Mouse (Mus musculus): ENCODE data around the gene Snrpa1. TPM values are rescaled to one million over a fixed set of nuclear protein-coding genes. Genes with fewer than 3 reads are reported as not detected.
A peak's percentile ranks its signal among the peaks of the same experiment; 100 is the strongest.
"Not testable (repeated sequence)": the region's sequence is repeated elsewhere in the genome, so short reads cannot be mapped to it uniquely, and the experiment has no call there.

Gene Snrpa1
- polyA plus RNA-seq, 1 experiment from 2014 or later = 144 TPM

- Histone ChIP-seq H3K4me2 (ENCODE audit: low read length) (no peak within 1 kb of the TSS), H3K36me3 (ENCODE audit: control insufficient read depth, insufficient read depth, low read length) (no peaks in the 10 kb centered on the region), H3K27ac (replicated peaks; ENCODE audit: low read depth, low read length) (no peak within 1 kb of the TSS), H3K9me3 (ENCODE audit: control insufficient read depth, low read length) (no peaks in the 10 kb centered on the region), H3K27me3 (ENCODE audit: control insufficient read depth, insufficient read depth, low read length) (no peaks in the 10 kb centered on the region), H3K9ac (replicated peaks; ENCODE audit: low read length) (no peak within 1 kb of the TSS), H3K4me1 (ENCODE audit: control insufficient read depth, insufficient read depth, low read length) (no peaks in the 10 kb centered on the region), H3K4me3 (replicated peaks; ENCODE audit: low read depth, low read length) (no peak within 1 kb of the TSS)
- DNase-seq (no peak), ATAC-seq (ENCODE audit: low FRiP score, low TSS enrichment) (no peak)
- WGBS = 84% methylated on average over 10 of the region's 10 CpGs
Measured at GRCm38 (mm10) chr7:66043552-66044459, 15.0 kb upstream of the Snrpa1 start, which contains the start of gene Gm45213. TSS of gene Gm45213 (plus strand) at chr7:66043602.

- 41% methylated on average over 9 of the region's 9 CpGs for WGBS
- ATAC-seq (ENCODE audit: low FRiP score, low TSS enrichment) (no peak), DNase-seq (no peak)
- Histone ChIP-seq H3K9me3 (ENCODE audit: control insufficient read depth, low read length) (no peaks in the 10 kb centered on the region), H3K4me1 (ENCODE audit: control insufficient read depth, insufficient read depth, low read length) (no peaks in the 10 kb centered on the region), H3K4me3 (replicated peaks; ENCODE audit: low read depth, low read length) (no peak overlapping the region), H3K4me2 (ENCODE audit: low read length) (no peak overlapping the region), H3K9ac (replicated peaks; ENCODE audit: low read length) (0 out of 2 replicates have a peak overlapping the region, but pooled peaks have one; percentile 2), H3K36me3 (ENCODE audit: control insufficient read depth, insufficient read depth, low read length) (no peaks in the 10 kb centered on the region), H3K27ac (replicated peaks; ENCODE audit: low read depth, low read length) (no peak overlapping the region), H3K27me3 (ENCODE audit: control insufficient read depth, insufficient read depth, low read length) (no peaks in the 10 kb centered on the region)
Measured at GRCm38 (mm10) chr7:66044617-66045016, 14.2 kb upstream of the Snrpa1 start.

DNA sequence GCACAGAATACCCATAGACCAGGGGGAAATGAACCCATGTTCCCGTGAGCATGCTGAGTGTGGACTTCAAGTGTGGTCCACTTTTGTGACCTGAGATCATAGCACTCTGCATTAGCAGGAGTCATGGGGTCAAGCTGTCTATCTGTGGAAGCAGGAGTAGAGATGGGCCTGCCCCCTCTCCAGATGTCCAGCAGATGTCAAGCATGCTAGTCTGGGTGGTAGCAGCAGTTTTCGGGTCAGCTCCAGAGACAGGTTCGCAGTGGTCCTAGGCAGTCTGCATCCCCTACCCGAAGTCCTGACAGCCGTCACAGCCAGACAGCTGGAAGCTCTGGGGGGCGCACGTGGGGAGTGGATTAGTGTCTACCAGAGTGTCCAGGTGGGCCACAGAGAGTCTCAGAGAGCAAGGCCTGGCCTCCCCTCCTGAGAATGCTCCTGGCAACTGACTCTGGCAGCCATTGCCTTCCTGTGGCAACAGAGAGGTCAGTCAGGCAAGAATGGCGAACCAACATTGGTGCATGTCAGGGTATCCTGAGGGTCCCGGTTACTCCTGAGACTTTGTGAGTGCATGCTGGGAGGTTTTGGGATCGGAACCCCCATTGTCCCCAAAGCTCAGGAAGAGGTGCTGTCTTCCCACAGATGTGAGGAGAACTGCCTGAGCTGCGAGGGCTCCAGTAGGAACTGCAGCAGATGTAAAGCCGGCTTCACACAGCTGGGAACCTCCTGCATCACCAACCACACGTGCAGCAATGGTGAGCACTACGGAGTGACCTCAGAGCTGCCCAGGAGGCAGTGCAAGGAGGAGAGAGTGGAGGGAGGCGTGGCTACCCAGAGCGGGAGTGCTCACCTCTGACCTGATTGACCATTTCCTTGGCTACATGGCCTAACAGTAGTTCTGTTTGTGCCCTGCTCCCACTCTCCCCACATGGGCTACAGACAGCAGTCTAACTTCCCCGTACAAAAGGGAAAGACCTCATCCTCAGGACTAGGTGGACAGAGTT is 11.6 kb upstream of the Snrpa1 start:
- no peaks in the 10 kb centered on the region for H3K4me1 ChIP-seq (ENCODE audit: control insufficient read depth, insufficient read depth, low read length)
- no peak for DNase-seq
- WGBS = 63% methylated on average over 17 of the region's 17 CpGs

GRCm38 (mm10) chr7:66047975-66048374 is 10.8 kb upstream of the Snrpa1 start:
- no peaks in the 10 kb centered on the region for H3K36me3 ChIP-seq (ENCODE audit: control insufficient read depth, insufficient read depth, low read length)
- no peaks in the 10 kb centered on the region for H3K4me1 ChIP-seq (ENCODE audit: control insufficient read depth, insufficient read depth, low read length)
- no peak overlapping the region for H3K4me2 ChIP-seq (ENCODE audit: low read length)
- H3K9ac ChIP-seq (replicated peaks; ENCODE audit: low read length) = no peak overlapping the region
- H3K27ac ChIP-seq (replicated peaks; ENCODE audit: low read depth, low read length) = no peak overlapping the region
- no peaks in the 10 kb centered on the region for H3K27me3 ChIP-seq (ENCODE audit: control insufficient read depth, insufficient read depth, low read length)
- no peaks in the 10 kb centered on the region for H3K9me3 ChIP-seq (ENCODE audit: control insufficient read depth, low read length)
- H3K4me3 ChIP-seq (replicated peaks; ENCODE audit: low read depth, low read length) = no peak overlapping the region
- WGBS = 76% methylated on average over 4 of the region's 4 CpGs
- ATAC-seq (ENCODE audit: low FRiP score, low TSS enrichment) = no peak
- DNase-seq = no peak

More for the DNA sequence above, 11.6 kb upstream of the Snrpa1 start:
- Histone ChIP-seq H3K9ac (replicated peaks; ENCODE audit: low read length) (no peak overlapping the region), H3K9me3 (ENCODE audit: control insufficient read depth, low read length) (no peaks in the 10 kb centered on the region), H3K4me2 (ENCODE audit: low read length) (no peak overlapping the region), H3K27me3 (ENCODE audit: control insufficient read depth, insufficient read depth, low read length) (no peaks in the 10 kb centered on the region), H3K4me3 (replicated peaks; ENCODE audit: low read depth, low read length) (no peak overlapping the region), H3K27ac (replicated peaks; ENCODE audit: low read depth, low read length) (no peak overlapping the region), H3K36me3 (ENCODE audit: control insufficient read depth, insufficient read depth, low read length) (no peaks in the 10 kb centered on the region)
- no peak for ATAC-seq (ENCODE audit: low FRiP score, low TSS enrichment)

- H3K36me3 ChIP-seq (ENCODE audit: control insufficient read depth, insufficient read depth, low read length) = no peaks in the 10 kb centered on the region
- H3K4me1 ChIP-seq (ENCODE audit: control insufficient read depth, insufficient read depth, low read length) = no peaks in the 10 kb centered on the region
- H3K27me3 ChIP-seq (ENCODE audit: control insufficient read depth, insufficient read depth, low read length) = no peaks in the 10 kb centered on the region
- DNase-seq (no peak), ATAC-seq (ENCODE audit: low FRiP score, low TSS enrichment) (no peak)
- 82% methylated on average over 12 of the region's 12 CpGs for WGBS
- H3K9me3 ChIP-seq (ENCODE audit: control insufficient read depth, low read length) = no peaks in the 10 kb centered on the region
- H3K4me2 ChIP-seq (ENCODE audit: low read length) = no peak overlapping the region
- H3K4me3 ChIP-seq (replicated peaks; ENCODE audit: low read depth, low read length) = no peak overlapping the region
- H3K27ac ChIP-seq (replicated peaks; ENCODE audit: low read depth, low read length) = no peak overlapping the region
- H3K9ac ChIP-seq (replicated peaks; ENCODE audit: low read length) = no peak overlapping the region
Measured at GRCm38 (mm10) chr7:66048446-66049230, 10.2 kb upstream of the Snrpa1 start.

DNA sequence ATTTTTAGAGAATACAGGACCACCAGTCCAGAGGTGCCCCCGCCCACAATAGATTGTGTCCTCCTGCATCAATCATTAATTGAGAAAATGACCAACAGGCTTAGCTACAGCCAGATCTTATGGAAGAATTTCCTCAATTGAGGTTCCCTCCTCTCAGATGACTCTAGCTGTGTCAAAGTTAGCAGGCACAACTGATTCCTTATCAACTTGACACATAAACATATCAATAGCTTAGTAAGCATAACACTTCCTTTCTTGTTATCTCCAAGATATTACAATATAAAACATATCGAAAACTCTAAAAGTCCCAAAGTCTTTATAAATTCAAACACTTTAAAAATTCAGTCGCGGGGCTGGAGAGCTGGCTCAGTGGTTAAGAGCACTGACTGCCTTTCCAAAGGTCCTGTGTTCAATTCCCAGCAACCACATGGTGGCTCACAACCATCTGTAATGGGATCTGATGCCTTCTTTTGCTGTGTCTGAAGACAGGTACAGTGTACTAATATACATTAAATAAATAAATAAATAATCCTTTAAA is 4.8 kb upstream of the Snrpa1 start:
- no peak overlapping the region for H3K4me3 ChIP-seq (replicated peaks; ENCODE audit: low read depth, low read length)
- H3K27me3 ChIP-seq (ENCODE audit: control insufficient read depth, insufficient read depth, low read length) = no peaks in the 10 kb centered on the region
- no peak overlapping the region for H3K9ac ChIP-seq (replicated peaks; ENCODE audit: low read length)
- 92% methylated on average over 4 of the region's 4 CpGs for WGBS
- H3K9me3 ChIP-seq (ENCODE audit: control insufficient read depth, low read length) = no peaks in the 10 kb centered on the region
- no peaks in the 10 kb centered on the region for H3K36me3 ChIP-seq (ENCODE audit: control insufficient read depth, insufficient read depth, low read length)
- no peak for DNase-seq
- H3K27ac ChIP-seq (replicated peaks; ENCODE audit: low read depth, low read length) = no peak overlapping the region
- no peak for ATAC-seq (ENCODE audit: low FRiP score, low TSS enrichment)
- H3K4me2 ChIP-seq (ENCODE audit: low read length) = no peak overlapping the region
- no peaks in the 10 kb centered on the region for H3K4me1 ChIP-seq (ENCODE audit: control insufficient read depth, insufficient read depth, low read length)

GRCm38 (mm10) chr7:66055356-66055755 is 3.4 kb upstream of the Snrpa1 start:
- H3K9me3 ChIP-seq (ENCODE audit: control insufficient read depth, low read length); H3K4me2 ChIP-seq (ENCODE audit: low read length); H3K36me3 ChIP-seq (ENCODE audit: control insufficient read depth, insufficient read depth, low read length); H3K27ac ChIP-seq (replicated peaks; ENCODE audit: low read depth, low read length); H3K27me3 ChIP-seq (ENCODE audit: control insufficient read depth, insufficient read depth, low read length); H3K4me1 ChIP-seq (ENCODE audit: control insufficient read depth, insufficient read depth, low read length); H3K9ac ChIP-seq (replicated peaks; ENCODE audit: low read length); H3K4me3 ChIP-seq (replicated peaks; ENCODE audit: low read depth, low read length); ATAC-seq (ENCODE audit: low FRiP score, low TSS enrichment): not testable (repeated sequence)
- 6% methylated on average over 2 of the region's 2 CpGs for WGBS
- DNase-seq = peak; percentile 81

Data from midbrain, embryonic 14.5 days (tissue).